Mouse (Mus musculus) v-Abl transformed pro-B cells (cell line): ENCODE measurements around the gene Plcb4.
"Not testable (repeated sequence)": the region's sequence is repeated elsewhere in the genome, so short reads cannot be mapped to it uniquely, and the experiment has no call there.

ENCODE experiments used
- in situ Hi-C, 2 experiments: fragments of 400-800 bp; cut with MboI; formaldehyde crosslinking; loops; one replicate each; pipeline ENCODE4 v1.15.1; 2025; ENCODE audit not compliant: unreplicated experiment in 2 of 2

The Plcb4 gene

GRCm38 (mm10) chr2:135880269-135880760 is 221.5 kb downstream of the Plcb4 start:
- in situ Hi-C loops = no loop called here

DNA sequence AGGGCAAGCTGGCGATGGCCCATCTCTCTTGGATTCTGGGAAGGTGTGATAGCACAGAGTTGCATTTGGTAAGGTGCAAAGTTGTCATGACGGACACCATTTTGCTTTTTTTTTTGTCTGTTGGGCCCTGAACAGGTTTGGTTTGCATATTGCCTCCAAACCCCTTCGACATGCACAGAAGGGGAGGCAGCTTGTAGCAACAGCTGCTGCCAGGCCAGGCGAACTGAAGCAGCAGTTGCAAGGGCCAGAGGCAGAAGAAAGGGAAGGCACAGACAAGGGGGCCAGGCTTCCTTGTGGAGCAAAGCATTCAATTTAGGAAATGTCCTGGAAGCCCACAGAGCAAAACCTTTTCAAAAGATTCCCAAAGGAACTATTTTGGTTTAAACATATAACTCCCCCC is 224.5 kb downstream of the Plcb4 start:
- in situ Hi-C loops = no loop called here

DNA sequence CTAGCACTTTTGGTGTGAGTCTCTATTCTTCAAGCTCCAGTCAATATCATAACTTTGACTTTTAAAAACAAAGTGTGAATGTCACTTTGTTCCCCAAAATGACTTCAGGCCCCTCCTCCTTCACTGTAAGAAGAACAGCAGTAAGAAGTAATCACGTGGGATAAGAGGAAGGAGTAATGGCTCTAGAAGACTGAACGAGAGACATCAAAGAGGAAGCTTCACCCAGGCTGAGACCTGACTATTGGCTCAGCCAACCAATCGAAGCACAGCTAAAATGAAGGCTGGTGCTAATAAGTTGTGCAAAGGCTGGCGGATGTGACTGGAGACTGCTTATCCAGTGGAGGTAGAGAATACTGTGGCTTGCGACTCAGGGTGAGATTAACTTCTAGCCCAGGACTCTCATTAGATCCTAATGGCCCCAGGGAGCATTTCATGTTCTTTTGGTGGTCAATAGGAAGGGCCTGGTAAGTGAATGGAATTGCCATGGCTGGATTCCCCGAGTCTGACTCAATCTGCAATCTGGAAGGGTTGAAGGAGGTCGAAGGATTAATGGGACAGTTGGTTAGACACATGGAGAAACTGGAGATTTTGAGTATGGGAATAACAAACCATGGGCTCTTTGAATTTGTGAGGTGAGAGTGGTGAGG is 225.8 kb downstream of the Plcb4 start:
- in situ Hi-C loops = no loop called here

- in situ Hi-C loops = no loop called here
These were observed 226.8 kb downstream of the Plcb4 start for GRCm38 (mm10) chr2:135885607-135886006.

DNA sequence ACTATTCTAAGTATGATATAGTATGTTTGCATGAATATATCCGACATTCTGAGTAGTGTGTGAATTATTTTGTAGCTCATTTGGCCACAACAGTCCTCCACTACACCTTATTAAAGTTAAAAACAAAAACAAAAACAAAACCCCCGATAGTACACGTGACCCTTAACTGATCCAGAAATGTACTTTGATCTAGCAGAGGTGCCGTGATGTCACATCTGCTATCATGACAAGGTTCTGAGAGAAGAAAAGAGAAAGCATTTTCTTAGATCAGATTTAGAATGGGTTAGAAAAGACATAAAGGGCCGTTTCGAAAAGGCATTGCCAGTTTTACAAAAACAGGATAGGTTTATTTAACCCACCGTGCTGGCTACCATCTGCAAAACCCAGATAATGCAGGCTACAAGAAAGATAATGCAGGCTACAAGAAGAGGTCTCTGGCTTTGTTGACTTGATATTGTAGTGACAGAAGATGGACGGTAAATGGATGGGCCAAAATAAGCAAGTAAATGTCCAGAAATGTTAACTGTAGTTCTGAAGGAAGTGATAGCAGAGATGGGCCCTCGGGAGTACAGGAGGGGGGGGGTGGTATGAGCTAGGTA is 227.4 kb downstream of the Plcb4 start:
- in situ Hi-C loops = no loop called here

DNA sequence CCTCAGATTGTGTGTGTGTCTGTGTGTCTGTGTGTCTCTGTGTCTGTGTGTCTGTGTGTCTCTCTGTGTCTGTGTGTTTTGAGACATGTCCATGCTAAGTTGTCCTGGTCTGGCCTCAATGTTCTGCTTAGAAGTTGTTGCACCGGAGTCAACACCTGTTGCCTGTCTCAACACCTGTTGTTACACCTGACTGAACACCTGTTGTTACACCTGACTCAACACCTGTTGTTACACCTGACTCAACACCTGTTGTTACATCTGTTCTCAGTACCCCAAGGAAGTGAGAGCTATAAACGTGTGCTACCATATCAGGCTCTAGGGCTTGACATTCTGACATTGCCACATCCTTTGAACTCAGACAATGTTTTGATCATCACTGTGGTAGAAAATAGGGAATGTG is 229.0 kb downstream of the Plcb4 start:
- in situ Hi-C loops = no loop called here

- in situ Hi-C loops = no loop called here
These were observed 229.4 kb downstream of the Plcb4 start for GRCm38 (mm10) chr2:135888206-135888605.

GRCm38 (mm10) chr2:135888767-135889166 is 230.0 kb downstream of the Plcb4 start:
- in situ Hi-C loops = no loop called here

DNA sequence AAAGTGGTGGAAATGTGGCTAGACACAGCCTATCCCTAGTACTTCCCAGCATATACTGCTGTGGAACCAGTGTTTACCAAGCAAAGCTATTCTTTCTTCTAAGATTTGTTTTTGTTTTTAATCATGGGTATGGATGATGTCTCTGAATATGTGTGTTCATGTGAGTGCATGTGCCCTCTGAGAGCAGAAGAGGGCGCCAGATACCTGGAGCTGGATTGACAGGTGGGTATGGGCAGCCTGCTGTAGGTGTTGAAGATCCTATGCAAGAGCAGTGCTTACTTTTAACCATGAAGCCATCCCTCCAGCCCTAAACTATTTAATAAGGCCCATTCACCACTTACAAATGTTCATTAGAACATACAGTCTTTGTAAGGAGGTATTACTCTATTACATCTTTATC is 231.3 kb downstream of the Plcb4 start:
- in situ Hi-C loops = no loop called here

- in situ Hi-C loops = no loop called here
These were observed 232.3 kb downstream of the Plcb4 start for GRCm38 (mm10) chr2:135891097-135891496.

DNA sequence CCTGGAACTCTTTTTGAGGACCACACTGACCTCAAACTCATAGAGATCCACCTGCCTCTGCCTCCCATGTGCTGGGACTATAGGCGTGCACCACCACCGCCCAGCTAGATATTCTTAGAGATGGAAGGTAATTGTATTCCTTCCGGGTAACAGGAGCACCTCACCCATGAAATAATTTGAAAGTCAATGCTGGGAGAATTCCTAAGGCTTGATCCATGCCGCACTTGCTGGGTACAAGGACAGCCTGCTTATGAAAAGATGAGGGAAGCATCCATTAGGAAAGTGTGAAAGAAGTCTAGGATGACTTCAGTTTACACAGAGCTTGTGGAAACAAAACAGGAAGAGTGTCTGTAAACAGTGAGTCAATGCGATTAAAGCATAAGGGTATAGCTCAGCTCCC is 232.9 kb downstream of the Plcb4 start:
- in situ Hi-C loops = no loop called here

- in situ Hi-C loops = no loop called here
These were observed 235.8 kb downstream of the Plcb4 start for GRCm38 (mm10) chr2:135894582-135894981.

DNA sequence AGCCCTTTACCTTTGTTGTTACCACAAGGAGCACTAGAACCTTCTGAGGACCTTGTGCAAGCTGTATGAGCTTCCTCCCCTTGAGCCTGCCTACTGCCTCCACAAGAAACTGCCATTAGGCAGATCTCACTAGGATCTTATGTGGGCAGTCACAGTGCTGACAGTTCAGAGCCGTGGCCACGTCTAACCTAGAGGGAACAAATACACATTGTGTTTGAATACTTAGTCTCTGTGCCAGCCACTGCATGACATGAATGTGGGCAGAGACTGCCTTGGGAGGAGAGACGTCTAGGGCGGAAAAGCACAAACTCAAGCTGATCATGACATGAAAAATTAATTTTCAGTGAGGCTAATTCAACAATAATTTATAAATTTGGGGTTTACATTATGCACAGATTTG is 239.2 kb downstream of the Plcb4 start:
- in situ Hi-C loops = no loop called here

DNA sequence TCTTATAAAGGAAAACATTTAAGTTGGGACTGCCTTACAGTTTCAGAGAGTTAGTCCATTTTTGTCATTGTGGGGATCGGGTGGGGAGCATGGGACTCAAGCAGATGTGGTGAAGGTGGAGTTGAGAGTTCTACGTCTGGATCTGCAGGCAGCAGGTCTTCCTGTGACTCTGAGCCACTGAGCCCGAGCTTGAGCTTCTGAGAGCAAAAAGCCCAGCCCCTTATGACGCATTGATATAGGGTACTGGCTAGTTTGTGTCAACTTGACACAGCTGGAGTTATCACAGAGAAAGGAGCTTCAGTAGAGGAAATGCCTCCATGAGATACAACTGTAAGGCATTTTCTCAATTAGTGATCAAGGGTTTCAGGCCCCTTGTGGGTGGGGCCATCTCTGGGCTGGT is 241.1 kb downstream of the Plcb4 start:
- in situ Hi-C loops = not testable (repeated sequence)

DNA sequence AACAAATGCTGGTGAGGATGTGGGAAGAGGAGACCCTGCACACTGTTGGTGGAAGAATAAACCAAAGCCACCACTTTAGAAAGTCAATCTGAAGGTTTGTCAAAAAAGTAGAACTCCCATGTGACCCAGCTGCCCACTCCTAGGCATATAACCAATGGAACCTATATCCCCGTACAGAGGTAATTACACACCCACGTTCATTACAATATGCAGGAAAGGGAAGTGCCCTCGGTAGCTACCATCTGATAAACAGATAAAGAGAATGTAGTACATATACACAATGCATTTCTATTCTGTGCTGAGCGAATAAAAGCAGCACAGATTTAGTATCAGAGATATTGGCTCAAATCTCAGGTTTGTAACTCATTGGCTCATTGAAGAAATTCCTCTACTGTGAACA is 242.2 kb downstream of the Plcb4 start:
- in situ Hi-C loops = no loop called here

GRCm38 (mm10) chr2:135904262-135904661 is 245.5 kb downstream of the Plcb4 start:
- in situ Hi-C loops = no loop called here

DNA sequence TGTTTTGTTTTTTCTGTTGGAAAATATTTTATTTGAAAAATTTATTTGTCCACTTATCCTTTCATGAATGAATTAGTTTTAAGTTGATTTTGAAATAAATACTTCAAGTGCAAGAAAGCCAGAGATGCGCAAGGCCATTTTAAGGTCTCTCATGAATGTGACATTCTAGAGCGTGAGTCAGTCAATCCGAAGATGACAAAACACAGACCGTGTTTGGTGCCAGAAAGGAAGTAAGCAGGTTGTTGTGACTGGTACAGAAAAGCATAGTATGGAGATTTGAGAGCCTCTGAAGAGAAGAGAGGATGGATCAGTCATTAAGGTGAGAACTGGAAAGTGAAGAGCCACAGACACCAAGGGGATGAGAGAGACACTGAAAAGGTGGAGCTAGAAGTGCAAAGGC is 246.0 kb downstream of the Plcb4 start:
- in situ Hi-C loops = no loop called here

GRCm38 (mm10) chr2:135914343-135915261 is 255.8 kb downstream of the Plcb4 start:
- in situ Hi-C loops = no loop called here

DNA sequence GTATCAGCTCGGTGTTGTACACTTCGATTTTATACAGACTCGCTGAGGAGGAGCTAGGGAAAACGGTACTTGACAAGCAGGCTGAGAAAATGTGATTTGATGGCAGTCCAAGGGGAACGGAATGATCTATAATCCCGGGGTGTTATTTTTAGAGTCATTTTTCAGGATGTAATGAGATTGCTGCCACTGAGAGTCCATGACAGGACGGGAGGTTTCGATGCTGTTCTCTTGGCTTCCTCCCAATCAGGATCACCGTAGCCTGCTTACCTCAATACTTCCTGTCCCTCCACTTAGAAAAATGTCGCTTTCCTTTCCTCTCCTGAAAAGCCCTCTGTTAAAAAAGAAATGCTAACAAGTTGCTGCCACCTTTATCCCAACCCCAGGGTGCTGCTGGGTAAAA is 257.1 kb downstream of the Plcb4 start:
- in situ Hi-C loops = no loop called here

DNA sequence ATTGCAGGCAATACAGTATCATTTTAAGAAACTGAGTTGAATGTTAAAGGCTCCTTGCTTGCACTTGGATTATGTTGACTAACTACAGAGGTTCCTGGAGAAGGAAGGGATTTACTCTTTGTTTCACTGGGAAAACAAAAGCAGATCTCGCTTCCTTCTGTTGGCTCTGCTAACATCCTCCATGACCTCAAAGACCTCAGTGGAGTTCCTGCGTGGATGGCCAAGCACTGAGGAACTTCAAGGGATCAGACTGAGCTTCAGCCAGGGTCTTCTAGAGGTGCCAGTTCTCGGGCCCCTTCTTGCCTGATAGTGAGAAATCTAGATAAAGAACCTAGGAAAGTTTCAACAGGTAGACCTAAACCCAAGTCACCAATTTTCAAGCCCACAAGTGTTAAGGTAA is 258.2 kb downstream of the Plcb4 start:
- in situ Hi-C loops = no loop called here

GRCm38 (mm10) chr2:135918116-135918515 is 259.3 kb downstream of the Plcb4 start:
- in situ Hi-C loops = no loop called here
